Mouse (Mus musculus): ENCODE data around the gene Nop2. TPM values are rescaled to one million over a fixed set of nuclear protein-coding genes. Genes with fewer than 3 reads are reported as not detected.

Gene Nop2
- polyA plus RNA-seq, 1 experiment from 2014 or later, result 47.9 TPM

- Histone ChIP-seq H3K27ac (peak overlapping the region; percentile 44), H3K4me2 (peak overlapping the region; percentile 95)
Measured at GRCm38 (mm10) chr6:125147329-125147728, 15.6 kb downstream of the Nop2 start.

GRCm38 (mm10) chr6:125148251-125148925, 16.7 kb downstream of the Nop2 start:
- peak overlapping the region; percentile 8; the same call in 1 of the 2 replicates for H3K4me3 ChIP-seq
- peak overlapping the region; percentile 26 for H3K27ac ChIP-seq
- 69% methylated on average over 18 of the region's 18 CpGs for WGBS
- no peak for ATAC-seq (ENCODE audit: low FRiP score)
- no peaks in the 10 kb centered on the region for H3K27me3 ChIP-seq
- peak overlapping the region; percentile 95 for H3K4me2 ChIP-seq
- H3K4me1 ChIP-seq (replicated peaks), result peaks cover 53% of the 10 kb centered on the region
- H3K36me3 ChIP-seq, result peaks cover 40% of the 10 kb centered on the region
- peak overlapping the region; percentile 97 for H3K9ac ChIP-seq
- no peaks in the 10 kb centered on the region for H3K9me3 ChIP-seq

More at GRCm38 (mm10) chr6:125147329-125147728, 15.6 kb downstream of the Nop2 start:
- Histone ChIP-seq H3K27me3 (no peaks in the 10 kb centered on the region), H3K4me3 (peak overlapping the region; percentile 90), H3K9me3 (no peaks in the 10 kb centered on the region), H3K9ac (peak overlapping the region; percentile 97), H3K36me3 (peaks cover 32% of the 10 kb centered on the region), H3K4me1 (replicated peaks) (peaks cover 51% of the 10 kb centered on the region)
- 35% methylated on average over 10 of the region's 10 CpGs for WGBS
- ATAC-seq (ENCODE audit: low FRiP score), result no peak

GRCm38 (mm10) chr6:125148926-125149568, 17.3 kb downstream of the Nop2 start:
- Histone ChIP-seq H3K9ac (peak overlapping the region; percentile 97), H3K4me1 (replicated peaks) (peaks cover 53% of the 10 kb centered on the region), H3K27ac (peak overlapping the region; percentile 26), H3K4me3 (peak overlapping the region; percentile 8; the same call in 1 of the 2 replicates), H3K4me2 (peak overlapping the region; percentile 95), H3K36me3 (peaks cover 42% of the 10 kb centered on the region), H3K9me3 (no peaks in the 10 kb centered on the region), H3K27me3 (no peaks in the 10 kb centered on the region)
- ATAC-seq (ENCODE audit: low FRiP score), result no peak
- 73% methylated on average over 16 of the region's 16 CpGs for WGBS

- Histone ChIP-seq H3K4me3 (no peak overlapping the region), H3K9ac (peak overlapping the region; percentile 97), H3K27ac (no peak overlapping the region), H3K27me3 (no peaks in the 10 kb centered on the region), H3K4me1 (replicated peaks) (peaks cover 50% of the 10 kb centered on the region), H3K4me2 (no peak overlapping the region), H3K36me3 (peaks cover 40% of the 10 kb centered on the region), H3K9me3 (no peaks in the 10 kb centered on the region)
- 69% methylated on average over 6 of the region's 7 CpGs for whole genome bisulfite sequencing
- no peak for ATAC-seq (ENCODE audit: low FRiP score)
Measured at GRCm38 (mm10) chr6:125149569-125149950, 17.9 kb downstream of the Nop2 start.

- Histone ChIP-seq H3K9me3 (no peaks in the 10 kb centered on the region), H3K4me3 (no peak overlapping the region), H3K27ac (no peak overlapping the region), H3K27me3 (no peaks in the 10 kb centered on the region), H3K36me3 (peaks cover 59% of the 10 kb centered on the region), H3K9ac (no peak overlapping the region; the same call in 1 of the 2 replicates), H3K4me2 (no peak overlapping the region), H3K4me1 (replicated peaks) (peaks cover 33% of the 10 kb centered on the region)
- 83% methylated on average over 22 of the region's 22 CpGs for WGBS
- ATAC-seq (ENCODE audit: low FRiP score), result no peak
Measured at GRCm38 (mm10) chr6:125152212-125153017, 20.7 kb downstream of the Nop2 start.

GRCm38 (mm10) chr6:125153018-125153389, 21.3 kb downstream of the Nop2 start:
- Histone ChIP-seq H3K4me1 (replicated peaks) (peaks cover 33% of the 10 kb centered on the region), H3K4me3 (no peak overlapping the region), H3K9me3 (no peaks in the 10 kb centered on the region), H3K36me3 (peaks cover 63% of the 10 kb centered on the region), H3K27ac (no peak overlapping the region), H3K4me2 (no peak overlapping the region), H3K9ac (no peak overlapping the region; the same call in 1 of the 2 replicates), H3K27me3 (no peaks in the 10 kb centered on the region)
- 78% methylated on average over 5 of the region's 5 CpGs for WGBS
- ATAC-seq (ENCODE audit: low FRiP score), result no peak

- Histone ChIP-seq H3K9ac (no peak overlapping the region), H3K4me1 (replicated peaks) (peaks cover 26% of the 10 kb centered on the region), H3K36me3 (peaks cover 67% of the 10 kb centered on the region), H3K27me3 (no peaks in the 10 kb centered on the region), H3K4me3 (no peak overlapping the region), H3K9me3 (no peaks in the 10 kb centered on the region), H3K27ac (no peak overlapping the region), H3K4me2 (no peak overlapping the region)
- ATAC-seq (ENCODE audit: low FRiP score), result no peak
- 93% methylated on average over 4 of the region's 4 CpGs for WGBS
Measured at GRCm38 (mm10) chr6:125153682-125154081, 22.0 kb downstream of the Nop2 start.

- no peak overlapping the region for H3K4me2 ChIP-seq
- H3K4me3 ChIP-seq, result no peak overlapping the region
- H3K36me3 ChIP-seq, result peaks cover 71% of the 10 kb centered on the region
- no peak for ATAC-seq (ENCODE audit: low FRiP score)
- H3K4me1 ChIP-seq (replicated peaks), result peaks cover 17% of the 10 kb centered on the region
- no peak overlapping the region for H3K27ac ChIP-seq
- no peaks in the 10 kb centered on the region for H3K27me3 ChIP-seq
- no peaks in the 10 kb centered on the region for H3K9me3 ChIP-seq
- H3K9ac ChIP-seq, result no peak overlapping the region
Measured at GRCm38 (mm10) chr6:125154550-125154949, 22.8 kb downstream of the Nop2 start.

- peaks cover 75% of the 10 kb centered on the region for H3K36me3 ChIP-seq
- no peaks in the 10 kb centered on the region for H3K27me3 ChIP-seq
- H3K4me1 ChIP-seq (replicated peaks), result peaks cover 15% of the 10 kb centered on the region
- no peaks in the 10 kb centered on the region for H3K9me3 ChIP-seq
- ATAC-seq (ENCODE audit: low FRiP score), result no peak
- H3K9ac ChIP-seq, result no peak overlapping the region
- H3K4me2 ChIP-seq, result no peak overlapping the region
- H3K4me3 ChIP-seq, result no peak overlapping the region
- 79% methylated on average over 8 of the region's 8 CpGs for WGBS
- no peak overlapping the region for H3K27ac ChIP-seq
Measured at GRCm38 (mm10) chr6:125155262-125155661, 23.6 kb downstream of the Nop2 start.

- Histone ChIP-seq H3K9me3 (no peaks in the 10 kb centered on the region), H3K4me3 (no peak overlapping the region), H3K27me3 (no peaks in the 10 kb centered on the region), H3K9ac (no peak overlapping the region), H3K4me2 (no peak overlapping the region), H3K4me1 (replicated peaks) (peaks cover 25% of the 10 kb centered on the region), H3K36me3 (peaks cover 82% of the 10 kb centered on the region), H3K27ac (no peak overlapping the region)
- ATAC-seq (ENCODE audit: low FRiP score), result no peak
- 71% methylated on average over 3 of the region's 3 CpGs for WGBS
Measured at GRCm38 (mm10) chr6:125156491-125156890, 24.8 kb downstream of the Nop2 start.

GRCm38 (mm10) chr6:125156903-125157614, 25.4 kb downstream of the Nop2 start:
- peaks cover 29% of the 10 kb centered on the region for H3K4me1 ChIP-seq (replicated peaks)
- H3K36me3 ChIP-seq, result peaks cover 79% of the 10 kb centered on the region
- 13% methylated on average over 7 of the region's 7 CpGs for WGBS
- peak overlapping the region; percentile 63 for H3K27ac ChIP-seq
- no peak for ATAC-seq (ENCODE audit: low FRiP score)
- no peak overlapping the region for H3K4me3 ChIP-seq
- no peaks in the 10 kb centered on the region for H3K9me3 ChIP-seq
- no peak overlapping the region for H3K4me2 ChIP-seq
- no peaks in the 10 kb centered on the region for H3K27me3 ChIP-seq
- peak overlapping the region; percentile 19; the same call in 1 of the 2 replicates for H3K9ac ChIP-seq
